Mouse (Mus musculus): ENCODE measurements around the gene Ssr2.

Gene Ssr2

DNA sequence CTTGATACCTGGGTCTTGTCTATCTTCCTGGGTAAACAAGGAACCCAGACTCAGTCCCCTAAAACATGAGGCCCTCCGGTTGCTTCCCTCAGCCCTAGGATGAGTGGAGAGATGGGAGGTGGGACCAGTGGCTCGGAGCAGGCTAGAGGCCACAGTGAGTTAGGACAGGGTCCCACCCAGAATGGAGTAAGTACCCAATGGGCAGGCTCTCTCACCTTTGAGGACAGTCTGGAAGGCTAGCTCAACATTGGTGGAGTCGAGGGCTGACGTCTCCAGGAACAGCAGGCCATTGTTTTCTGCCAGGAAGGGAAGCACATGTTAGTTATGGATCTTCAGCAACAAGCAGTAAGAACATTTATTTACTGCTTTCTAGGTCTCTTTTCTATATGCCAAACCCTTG is 33.2 kb upstream of the Ssr2 start:
- no peak for DNase-seq

DNA sequence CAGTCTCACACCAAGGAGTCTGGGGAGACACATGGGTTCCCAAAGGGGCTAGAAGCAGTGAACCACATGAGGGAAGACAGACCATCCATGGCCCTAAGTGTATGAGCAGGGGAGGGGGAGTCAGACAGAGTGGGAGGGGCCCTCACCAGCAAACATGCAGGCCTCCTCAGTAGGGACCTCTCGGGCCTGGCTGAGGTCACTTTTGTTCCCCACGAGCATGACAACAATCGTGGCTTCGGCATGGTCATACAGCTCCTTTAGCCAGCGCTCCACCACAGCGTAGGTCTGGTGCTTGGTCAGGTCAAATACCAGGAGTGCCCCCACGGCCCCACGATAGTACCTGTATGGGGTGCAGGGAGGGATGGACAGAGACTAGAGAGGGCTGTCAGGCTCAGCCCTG is 32.5 kb upstream of the Ssr2 start:
- no peak for DNase-seq

GRCm38 (mm10) chr3:88543651-88544410 is 31.8 kb upstream of the Ssr2 start:
- peak in 1 of 2 experiments; percentile 55 for DNase-seq

DNA sequence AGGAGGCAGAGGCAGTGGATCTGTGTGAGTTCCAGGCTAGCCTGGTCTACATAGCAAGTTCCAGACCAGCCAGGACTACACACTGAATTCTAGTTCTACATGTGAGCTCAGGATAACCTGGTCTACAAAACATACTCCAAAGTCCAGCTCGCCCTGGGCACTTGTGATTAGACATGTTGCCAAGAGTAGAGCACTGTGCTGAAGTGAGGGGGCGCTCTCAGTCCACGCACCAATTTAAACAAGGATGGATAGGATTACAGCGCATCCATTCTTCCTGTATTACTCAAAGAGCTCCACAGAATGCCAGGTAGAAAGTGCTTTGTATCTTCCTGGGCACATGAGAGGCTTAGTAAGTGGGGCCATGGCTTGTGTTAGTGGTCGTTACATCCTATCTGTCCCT is 31.2 kb upstream of the Ssr2 start:
- DNase-seq = peak; percentile 62 to 70

DNA sequence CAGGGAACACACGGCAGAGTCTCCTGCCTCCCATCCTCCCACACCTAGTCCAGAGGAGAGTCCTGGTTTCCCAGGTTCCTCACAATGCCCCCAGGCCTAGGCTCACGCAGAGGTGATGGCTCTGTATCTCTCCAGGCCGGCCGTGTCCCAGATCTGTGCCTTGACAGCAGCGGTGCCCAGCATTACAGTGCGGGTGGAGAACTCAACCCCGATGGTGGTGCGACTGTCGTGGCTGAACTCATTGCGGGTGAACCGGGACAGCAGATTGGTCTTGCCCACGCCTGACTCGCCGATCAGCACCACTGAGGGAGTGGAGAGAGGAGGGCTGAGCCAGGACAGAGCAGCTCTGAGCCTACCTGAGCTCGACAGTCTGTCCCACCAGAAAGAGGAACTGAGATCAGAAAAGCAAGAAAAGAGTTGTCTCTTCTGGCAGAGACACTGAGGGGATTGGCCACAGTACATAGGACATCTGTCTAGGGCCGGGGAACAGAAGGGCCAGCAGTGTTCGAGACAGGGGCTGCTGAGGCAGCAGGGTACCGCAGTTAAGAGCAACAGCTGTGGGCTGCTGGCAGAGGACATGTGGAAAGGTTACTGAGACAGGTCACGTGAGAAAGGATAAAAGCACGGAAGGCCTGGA is 30.6 kb upstream of the Ssr2 start:
- DNase-seq = peak in 1 of 2 experiments; percentile 34

DNA sequence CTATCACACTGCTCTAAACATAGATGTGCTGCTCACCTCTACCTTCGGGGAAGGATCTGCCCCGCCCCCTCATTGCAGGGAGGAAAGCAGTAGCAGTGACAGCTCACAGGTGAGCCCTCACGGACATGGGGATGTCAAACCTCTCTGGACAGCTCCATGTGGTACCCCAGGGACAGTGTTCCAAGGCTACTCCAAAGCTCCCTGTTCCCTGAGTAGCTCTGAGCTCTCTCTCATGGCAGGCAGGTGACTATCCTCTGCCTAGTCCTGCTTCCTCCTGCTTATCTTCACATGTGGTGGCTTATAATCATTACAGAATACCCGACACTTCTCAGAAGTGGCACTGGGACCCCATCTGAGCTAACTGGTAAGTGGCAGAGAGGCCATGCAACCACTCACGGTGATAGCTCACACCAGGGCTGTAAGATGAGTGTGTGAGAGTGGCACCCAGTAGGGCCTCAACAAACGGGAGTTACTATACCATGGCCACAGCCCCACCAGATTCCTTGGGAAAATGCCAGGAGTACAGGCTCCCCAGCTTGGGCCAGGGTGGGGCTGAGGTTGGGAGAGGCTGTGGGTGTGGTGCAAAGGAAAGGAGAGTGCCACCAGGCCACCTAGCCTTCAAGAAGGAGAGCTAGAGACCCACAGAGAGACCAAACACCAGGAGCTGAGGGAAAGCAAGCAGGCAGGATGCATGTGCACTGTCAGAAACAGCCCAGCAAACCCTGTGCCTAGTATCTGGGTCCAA is 28.8 kb upstream of the Ssr2 start:
- DNase-seq = no peak

DNA sequence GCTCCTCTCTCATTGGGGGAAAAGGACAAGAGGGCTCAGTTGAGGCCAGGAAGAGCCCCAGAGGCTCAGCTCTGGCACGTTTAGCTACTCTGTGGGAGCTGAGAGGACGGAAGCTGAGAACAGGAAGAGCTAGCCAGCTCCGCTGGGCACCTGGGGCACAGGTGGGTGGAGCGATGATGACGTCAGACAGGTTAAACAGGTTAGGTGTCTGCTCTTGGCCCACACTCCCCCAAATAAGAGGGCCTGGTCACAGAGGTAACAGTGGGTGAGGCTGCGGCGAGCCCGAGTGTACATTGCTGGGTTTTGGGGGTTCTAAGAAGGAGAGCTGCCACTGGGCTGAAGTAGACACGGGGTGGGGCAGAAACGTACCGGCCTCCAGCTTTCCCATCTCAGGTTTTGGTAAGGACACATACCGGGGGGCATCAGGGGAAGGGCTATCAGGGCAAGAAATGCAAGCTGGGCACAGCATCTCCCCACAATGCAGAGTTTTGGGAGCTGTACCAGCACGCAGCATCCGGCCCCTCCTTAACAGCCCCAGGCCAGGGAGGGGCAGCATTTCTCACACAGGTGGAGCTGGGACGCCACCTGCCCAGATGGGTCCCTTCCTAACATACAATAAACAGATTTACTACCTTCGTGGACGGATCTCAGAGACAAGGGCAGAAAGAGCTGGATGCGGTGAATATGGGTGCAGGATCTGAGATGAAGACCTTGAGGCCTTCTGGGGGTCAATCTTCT is 27.3 kb upstream of the Ssr2 start, which contains the start of gene Rab25:
Rab25 (minus strand) TSS at position 121 of the 738 bp plus-strand sequence.
- no peak for DNase-seq

- DNase-seq = no peak
Observed at GRCm38 (mm10) chr3:88551586-88551985, 24.1 kb upstream of the Ssr2 start.

DNA sequence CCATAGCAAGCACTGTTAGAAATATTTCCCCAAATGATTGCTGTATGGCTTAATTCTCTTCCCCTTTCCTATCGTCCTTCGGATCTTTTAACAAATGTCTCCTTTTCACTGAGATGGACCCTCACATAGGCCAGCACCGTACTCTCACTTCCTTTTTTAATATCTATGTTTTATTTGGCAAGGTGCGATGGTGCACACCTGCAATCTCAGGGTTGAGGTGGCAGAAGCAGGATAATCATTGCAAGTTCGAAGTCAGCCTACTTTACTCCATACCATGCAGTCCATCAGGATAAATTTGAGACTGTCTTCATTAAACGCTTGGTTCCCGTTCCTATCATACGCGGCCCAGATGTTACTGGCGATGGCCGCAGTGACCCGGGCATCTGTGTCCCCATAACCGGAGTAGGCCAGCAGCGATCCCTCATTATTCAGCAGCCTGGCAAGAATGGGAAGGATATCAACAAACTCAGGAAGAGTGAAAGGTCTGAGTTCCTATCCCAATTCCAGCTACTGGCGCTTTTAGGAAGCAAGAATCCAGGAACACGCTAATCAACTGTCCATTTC is 23.5 kb upstream of the Ssr2 start:
- no peak for DNase-seq

DNA sequence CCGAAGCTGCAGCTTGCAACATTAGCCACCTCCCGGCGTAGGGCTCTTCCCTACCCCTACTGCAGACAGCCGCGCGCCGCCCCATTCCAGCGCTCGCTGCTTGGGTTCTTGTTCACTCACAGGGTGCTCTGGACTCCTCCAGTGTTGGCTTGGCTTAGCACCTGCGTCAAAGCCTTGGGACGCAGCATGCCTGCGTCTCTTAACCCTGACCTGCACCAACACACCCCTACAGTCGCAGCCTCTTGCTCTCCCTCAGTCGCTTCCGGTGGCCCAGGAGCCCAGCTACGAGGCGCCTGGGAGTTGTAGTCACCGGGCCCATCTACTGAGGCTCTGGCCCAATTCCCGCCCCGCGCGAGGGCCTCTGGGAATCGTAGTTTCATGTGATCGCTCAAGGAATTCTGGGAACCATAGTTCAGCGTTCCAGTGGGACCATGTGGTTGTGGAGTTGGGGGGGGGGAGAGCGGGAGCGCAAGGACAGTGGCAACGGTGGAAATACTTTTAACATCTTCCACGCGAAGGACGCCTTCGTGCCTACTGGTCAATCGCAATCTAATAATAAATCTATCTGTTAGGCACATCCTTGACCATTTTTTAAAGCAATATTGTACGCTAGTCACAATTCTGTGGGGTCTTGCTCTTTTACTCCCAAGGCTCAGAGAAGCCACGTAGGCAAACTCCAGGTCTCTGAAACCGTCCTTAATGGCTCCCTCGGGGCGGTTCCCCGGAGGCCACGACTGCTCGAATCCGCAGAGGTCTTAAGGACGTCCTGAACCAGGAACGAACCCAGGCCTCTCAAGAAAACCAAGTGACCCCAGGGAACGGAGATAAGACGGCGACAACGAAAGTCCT is 22.8 kb upstream of the Ssr2 start, which contains the start of gene Lamtor2:
Lamtor2 (minus strand) TSS at position 399 of the 849 bp plus-strand sequence.
- DNase-seq = peak; percentile 98 to 99

DNA sequence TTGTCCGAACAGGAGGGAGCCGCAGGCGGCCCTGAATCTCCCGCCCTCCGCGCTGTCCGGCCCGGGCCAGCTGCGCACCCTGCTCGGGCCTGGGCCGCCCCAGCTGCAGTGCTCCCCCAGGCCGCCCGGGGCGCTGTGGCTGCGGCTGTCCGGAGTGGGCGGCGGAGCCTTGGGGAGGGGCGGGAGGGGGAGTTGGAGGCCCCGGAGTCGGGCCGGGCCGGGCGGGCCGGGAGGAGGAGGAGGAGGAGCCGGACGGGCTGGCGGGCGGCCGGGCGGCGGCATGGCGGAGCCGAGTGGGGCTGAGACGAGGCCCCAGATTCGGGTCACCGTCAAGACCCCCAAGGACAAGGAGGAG is 22.2 kb upstream of the Ssr2 start, which contains the start of gene Ubqln4:
Ubqln4 (plus strand) TSS at position 234 of the 355 bp plus-strand sequence.
- DNase-seq = peak; percentile 95

- DNase-seq = peak in 1 of 2 experiments; percentile 79
Observed at GRCm38 (mm10) chr3:88553880-88554586, 21.6 kb upstream of the Ssr2 start.

DNA sequence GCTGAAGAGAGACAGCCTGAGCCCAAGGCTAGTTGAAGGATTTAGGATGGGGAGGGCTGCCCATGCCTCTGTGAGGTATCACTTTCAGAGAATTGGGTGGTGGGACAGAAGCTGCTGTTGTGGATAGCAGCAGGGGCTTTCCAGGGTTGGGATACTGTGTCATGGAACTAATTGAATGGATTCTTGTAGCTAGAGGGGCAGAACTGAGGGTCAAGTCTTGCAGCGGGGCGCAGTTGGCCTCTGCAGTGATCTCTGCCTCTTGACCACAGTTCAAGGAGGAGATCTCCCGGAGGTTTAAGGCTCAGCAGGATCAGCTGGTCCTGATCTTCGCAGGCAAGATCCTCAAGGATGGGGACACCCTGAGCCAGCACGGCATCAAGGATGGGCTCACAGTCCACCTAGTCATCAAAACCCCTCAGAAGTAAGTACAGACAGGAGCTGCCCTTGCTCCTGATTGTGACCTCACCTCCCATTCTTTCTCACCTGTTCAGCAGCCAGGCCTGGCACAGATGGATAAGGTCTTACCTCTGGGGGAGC is 20.5 kb upstream of the Ssr2 start:
- DNase-seq = peak; percentile 7 to 21

GRCm38 (mm10) chr3:88555731-88556130 is 19.9 kb upstream of the Ssr2 start:
- DNase-seq = peak in 1 of 2 experiments; percentile 29

GRCm38 (mm10) chr3:88556616-88557015 is 19.1 kb upstream of the Ssr2 start:
- no peak for DNase-seq

DNA sequence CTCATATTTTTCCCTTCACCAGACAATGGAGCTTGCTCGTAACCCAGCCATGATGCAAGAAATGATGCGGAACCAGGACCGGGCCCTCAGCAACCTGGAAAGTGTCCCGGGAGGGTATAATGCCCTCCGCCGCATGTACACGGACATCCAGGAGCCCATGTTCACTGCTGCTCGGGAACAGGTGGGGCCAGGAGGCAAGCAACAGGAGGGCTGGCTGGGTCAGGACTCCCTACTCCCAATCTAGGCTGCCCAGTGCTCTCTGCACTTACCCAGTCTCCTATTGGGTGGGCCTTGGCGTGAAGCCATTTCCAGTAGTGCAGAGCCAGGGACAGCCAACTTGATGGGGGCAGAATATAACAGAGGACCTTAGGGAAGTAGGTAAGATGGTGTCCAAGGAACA is 16.1 kb upstream of the Ssr2 start:
- DNase-seq = no peak

- peak in 1 of 2 experiments; percentile 45 for DNase-seq
Observed at GRCm38 (mm10) chr3:88561989-88562388, 13.7 kb upstream of the Ssr2 start.

- DNase-seq = peak in 1 of 2 experiments; percentile 4
Observed at GRCm38 (mm10) chr3:88563442-88563841, 12.2 kb upstream of the Ssr2 start.

GRCm38 (mm10) chr3:88563966-88564365 is 11.7 kb upstream of the Ssr2 start:
- DNase-seq = no peak

- DNase-seq = no peak
Observed at GRCm38 (mm10) chr3:88566116-88566515, 9.6 kb upstream of the Ssr2 start.

All from cerebellum, postnatal 25 days (tissue).